Mouse (Mus musculus): ENCODE data around the gene Shroom2.

- TF ChIP-seq POLR2A (IDR thresholded peaks at IDR 0.05; ENCODE audit: borderline replicate concordance, insufficient read depth, low read length) (no peak), CTCF (IDR thresholded peaks at IDR 0.05; ENCODE audit: borderline replicate concordance, insufficient read depth, low read depth, low read length) (no peak)
Observed at GRCm38 (mm10) chrX:152738191-152738590, 31.1 kb downstream of the Shroom2 start.
